Mouse (Mus musculus) subcutaneous adipose tissue, adult 2 months (tissue): ENCODE results near the gene Olfr1328. TPM values are rescaled to one million over a fixed set of nuclear protein-coding genes. Genes with fewer than 3 reads are reported as not detected.

ENCODE experiments used
- polyA plus RNA-seq: library from polyadenylated mRNA; depleted of rRNA; stranded (reverse); fragments of >200 nt; gene quantifications from 2 replicates; pipeline ENCODE4 v1.2.3, GENCODE M21; 2012; ENCODE audit warnings: low replicate concordance; rRNA removed

The Olfr1328 gene
- polyA plus RNA-seq = not detected in 2 replicates

GRCm38 (mm10) chr4:118938512-118938911 lies at the start of gene Olfr1328:
Olfr1328 (minus strand) TSS chr4:118938612.

GRCm38 (mm10) chr4:118961141-118961628 lies 22.8 kb upstream of the Olfr1328 start, which contains the start of gene Lao1:
Lao1 (plus strand) TSS chr4:118961578.

GRCm38 (mm10) chr4:118917365-118917764 lies 21.0 kb downstream of the Olfr1328 start, which contains the start of gene Olfr1329:
Olfr1329 (minus strand) TSS chr4:118917465.

GRCm38 (mm10) chr4:118888297-118888696 lies 50.1 kb downstream of the Olfr1328 start, which contains the start of gene Olfr1330:
Olfr1330 (plus strand) TSS chr4:118888597.

Other genes starting within 250 kb of the Olfr1328 start
- not detected in 2 replicates for gene Olfr1342, start 245.9 kb downstream of the Olfr1328 start, polyA plus RNA-seq
- not detected in 2 replicates for gene Olfr1341, start 235.1 kb downstream of the Olfr1328 start, polyA plus RNA-seq
- gene Olfr1340, start 218.5 kb downstream of the Olfr1328 start, polyA plus RNA-seq = not detected in 2 replicates
- not detected in 2 replicates for gene Olfr1339, start 206.4 kb downstream of the Olfr1328 start, polyA plus RNA-seq
- not detected in 2 replicates for gene Olfr1338, start 179.9 kb downstream of the Olfr1328 start, polyA plus RNA-seq
- gene Olfr1337, start 156.0 kb downstream of the Olfr1328 start, polyA plus RNA-seq = not detected in 2 replicates
- not detected in 2 replicates for gene Olfr1335, start 128.7 kb downstream of the Olfr1328 start, polyA plus RNA-seq
- gene Olfr1333, start 102.3 kb downstream of the Olfr1328 start, polyA plus RNA-seq = not detected in 2 replicates
- not detected in 2 replicates for gene Olfr1331, start 74.0 kb downstream of the Olfr1328 start, polyA plus RNA-seq
- gene Olfr1330, start 50.0 kb downstream of the Olfr1328 start, polyA plus RNA-seq = not detected in 2 replicates
- gene Olfr1329, start 21.1 kb downstream of the Olfr1328 start, polyA plus RNA-seq = not detected in 2 replicates
- 0.63 TPM in 1 of 2 replicates, not detected in the other for gene Lao1, start 23.0 kb upstream of the Olfr1328 start, polyA plus RNA-seq
- gene Slc2a1, start 170.1 kb upstream of the Olfr1328 start, polyA plus RNA-seq = 19.7 and 33.8 TPM in 2 replicates
- 10.1 and 11.3 TPM in 2 replicates for gene Zfp691, start 235.6 kb upstream of the Olfr1328 start, polyA plus RNA-seq